Mouse (Mus musculus): ENCODE data around the gene Olfr522. TPM values are rescaled to one million over a fixed set of nuclear protein-coding genes. Genes with fewer than 3 reads are reported as not detected.

Gene Olfr522
- total RNA-seq, 2 experiments from 2014 or later: not detected

DNA sequence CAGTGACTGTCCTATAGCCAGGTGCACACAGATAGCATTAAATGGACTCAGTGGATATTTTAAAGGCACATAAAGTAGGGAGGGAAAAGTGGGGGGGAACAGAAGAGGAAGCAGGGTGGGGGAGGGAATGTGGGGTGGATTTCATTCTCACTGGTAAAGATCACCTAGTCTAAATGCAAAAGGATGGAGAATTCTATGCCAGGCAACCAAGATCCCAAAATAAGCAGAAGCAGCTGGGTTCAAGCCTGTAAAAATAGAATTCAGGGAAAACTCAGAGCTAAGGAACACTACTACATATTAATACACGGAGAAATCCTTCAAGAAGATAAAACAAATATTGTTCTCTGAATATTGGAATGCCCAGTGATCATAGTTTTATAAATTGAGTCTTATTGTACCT is 3.4 kb upstream of the Olfr522 start:
- ATAC-seq (ENCODE audit: poor library complexity, severe bottlenecking): no peak

DNA sequence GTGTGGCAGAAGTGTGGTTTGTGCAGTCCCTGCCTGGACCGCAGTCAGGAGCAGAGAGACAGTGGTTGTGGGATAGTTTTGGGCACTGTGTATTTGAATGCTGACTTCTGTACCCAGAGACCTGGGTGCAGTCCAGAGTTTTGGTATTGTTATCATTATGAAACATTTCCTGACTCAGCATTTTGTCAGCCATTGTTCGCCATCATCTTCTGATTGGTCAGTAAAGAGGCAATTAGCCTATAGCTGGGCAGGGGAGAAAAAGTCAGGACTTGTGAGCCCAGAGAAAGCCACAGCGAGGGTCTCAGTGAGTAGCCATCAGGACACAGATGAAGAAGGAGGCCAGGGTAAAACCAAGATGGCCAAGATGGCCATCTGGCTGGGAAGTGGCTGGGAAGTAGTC is 4.2 kb downstream of the Olfr522 start:
- no peak for ATAC-seq (ENCODE audit: poor library complexity, severe bottlenecking)

DNA sequence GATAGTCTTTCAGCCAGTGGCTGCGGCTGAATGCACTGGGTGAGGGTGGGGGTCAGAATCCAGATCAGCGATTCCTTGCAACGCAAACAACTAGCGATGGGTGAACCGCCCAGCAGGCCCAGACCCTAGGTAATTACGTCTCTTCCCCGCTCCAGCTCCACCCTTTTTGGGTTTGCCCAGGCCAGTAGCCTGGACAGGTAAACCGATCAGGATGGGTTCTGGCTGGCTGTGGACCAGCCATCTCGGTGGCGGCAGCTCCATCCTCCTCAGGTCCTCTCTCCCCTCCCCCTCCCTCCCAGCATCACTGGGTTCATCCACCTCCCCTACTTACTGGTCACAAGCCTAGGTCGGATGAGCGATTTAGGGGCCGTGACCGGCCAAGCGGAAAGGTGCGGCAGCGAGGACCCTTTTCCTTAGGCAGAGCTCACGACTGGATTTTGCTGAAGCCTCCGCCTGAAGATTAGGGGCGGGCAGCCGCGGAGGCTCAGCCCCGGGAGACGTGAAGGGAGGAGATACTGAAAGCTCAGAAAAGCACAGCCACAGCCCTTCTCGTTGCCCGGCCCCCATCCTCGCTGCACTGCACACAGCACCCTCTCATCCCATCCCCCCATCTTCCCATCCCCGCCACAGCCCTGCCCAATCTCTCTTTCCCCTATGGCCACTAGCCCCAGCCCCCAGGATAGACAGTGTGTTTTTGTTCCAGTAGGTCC is 10.2 kb downstream of the Olfr522 start, which contains the start of gene Sprn:
TSS of gene Sprn (minus strand) at position 660 of the 710 bp plus-strand sequence.
- ATAC-seq (ENCODE audit: poor library complexity, severe bottlenecking): no peak

DNA sequence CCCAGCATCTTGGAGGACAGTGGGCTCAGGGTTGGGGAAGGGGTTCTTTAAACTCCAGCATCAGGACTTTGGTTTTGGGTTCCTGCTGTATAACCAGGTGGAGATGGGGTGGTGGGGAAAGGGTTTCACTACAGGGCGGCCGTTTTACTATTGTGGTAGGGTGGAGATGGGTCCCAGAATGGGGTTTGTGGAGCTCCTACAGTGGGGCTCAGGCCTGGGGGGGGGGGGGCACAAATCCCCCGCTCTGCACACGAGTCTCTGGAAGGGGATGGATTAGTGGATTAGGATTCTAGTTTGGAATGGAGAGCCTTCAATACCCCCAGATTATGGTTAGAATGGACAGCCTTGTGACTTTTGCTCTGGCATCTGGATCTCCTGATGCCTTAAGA is 10.7 kb downstream of the Olfr522 start:
- no peak for ATAC-seq (ENCODE audit: poor library complexity, severe bottlenecking)

DNA sequence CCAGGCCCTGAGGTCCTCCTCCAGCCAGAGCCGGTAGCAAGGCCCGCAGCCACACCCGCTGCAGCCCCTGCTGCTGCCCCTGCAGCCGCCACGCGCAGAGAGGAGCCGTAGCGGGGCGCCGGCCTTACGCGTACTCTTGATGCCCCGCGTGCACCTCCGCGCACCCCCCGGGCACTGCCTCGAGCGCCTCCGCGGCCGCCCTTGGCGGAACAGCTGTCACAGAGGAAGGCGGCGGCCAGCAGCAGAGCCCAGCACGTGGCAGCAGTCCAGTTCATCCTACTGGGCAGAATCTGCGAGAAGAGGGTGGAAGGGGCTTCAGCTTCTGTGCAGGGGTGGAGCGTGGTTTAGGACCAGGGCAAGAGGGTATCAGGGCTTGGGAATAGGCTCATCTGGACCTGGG is 11.2 kb downstream of the Olfr522 start:
- ATAC-seq (ENCODE audit: poor library complexity, severe bottlenecking): no peak

DNA sequence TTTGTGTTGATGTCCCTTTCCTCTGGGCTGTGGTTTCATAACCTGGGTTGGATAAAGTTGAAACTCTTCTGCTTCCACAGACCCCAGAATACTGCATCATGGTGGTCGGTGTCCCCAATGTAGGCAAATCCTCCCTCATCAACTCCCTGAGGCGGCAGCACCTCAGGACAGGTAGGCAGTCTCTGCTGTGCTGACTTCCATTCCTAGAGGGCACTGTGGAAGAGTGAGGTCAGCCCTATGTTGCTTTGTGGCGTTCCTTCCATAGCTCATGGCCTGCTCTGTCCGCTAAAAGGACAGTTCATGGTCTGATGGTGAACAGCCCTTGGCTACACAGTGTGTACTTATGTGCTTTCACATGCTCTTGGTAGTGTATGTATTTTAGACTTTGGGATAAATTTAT is 20.0 kb downstream of the Olfr522 start:
- ATAC-seq (ENCODE audit: poor library complexity, severe bottlenecking): no peak

DNA sequence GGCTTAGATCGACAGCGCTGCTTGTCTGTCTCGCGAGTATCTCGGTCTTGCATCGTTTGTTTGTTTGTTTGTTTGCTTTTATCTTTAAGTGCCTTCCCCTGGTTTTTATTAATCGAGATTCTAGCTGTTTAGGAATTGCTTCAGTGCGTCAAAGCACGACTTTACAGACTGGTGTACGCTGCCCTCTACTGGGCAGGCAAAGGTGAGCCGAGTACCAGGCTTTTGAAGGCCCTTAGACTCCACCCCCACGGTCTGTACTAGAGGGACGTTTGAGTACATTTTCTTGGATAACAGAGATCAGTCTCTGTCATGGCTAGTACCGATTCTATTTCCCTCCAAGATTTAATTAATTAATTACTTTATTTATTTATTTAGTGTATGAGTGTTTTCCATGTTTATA is 23.2 kb downstream of the Olfr522 start:
- ATAC-seq (ENCODE audit: poor library complexity, severe bottlenecking): peak; percentile 73

DNA sequence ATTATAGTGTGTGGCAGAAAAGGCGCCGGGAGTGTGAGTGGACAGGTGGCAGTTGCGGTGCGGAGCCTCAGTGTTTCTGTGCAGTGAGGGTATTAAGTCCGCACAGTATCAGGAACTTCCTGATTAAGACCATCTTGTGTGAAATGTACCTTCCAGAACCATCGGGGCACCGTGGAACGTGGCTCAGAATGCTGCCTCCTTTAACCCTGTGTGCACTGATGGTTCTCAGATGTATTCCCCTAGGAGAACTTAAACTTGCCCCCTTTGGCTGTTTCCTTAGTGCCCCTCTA is 26.6 kb downstream of the Olfr522 start:
- ATAC-seq (ENCODE audit: poor library complexity, severe bottlenecking): no peak

DNA sequence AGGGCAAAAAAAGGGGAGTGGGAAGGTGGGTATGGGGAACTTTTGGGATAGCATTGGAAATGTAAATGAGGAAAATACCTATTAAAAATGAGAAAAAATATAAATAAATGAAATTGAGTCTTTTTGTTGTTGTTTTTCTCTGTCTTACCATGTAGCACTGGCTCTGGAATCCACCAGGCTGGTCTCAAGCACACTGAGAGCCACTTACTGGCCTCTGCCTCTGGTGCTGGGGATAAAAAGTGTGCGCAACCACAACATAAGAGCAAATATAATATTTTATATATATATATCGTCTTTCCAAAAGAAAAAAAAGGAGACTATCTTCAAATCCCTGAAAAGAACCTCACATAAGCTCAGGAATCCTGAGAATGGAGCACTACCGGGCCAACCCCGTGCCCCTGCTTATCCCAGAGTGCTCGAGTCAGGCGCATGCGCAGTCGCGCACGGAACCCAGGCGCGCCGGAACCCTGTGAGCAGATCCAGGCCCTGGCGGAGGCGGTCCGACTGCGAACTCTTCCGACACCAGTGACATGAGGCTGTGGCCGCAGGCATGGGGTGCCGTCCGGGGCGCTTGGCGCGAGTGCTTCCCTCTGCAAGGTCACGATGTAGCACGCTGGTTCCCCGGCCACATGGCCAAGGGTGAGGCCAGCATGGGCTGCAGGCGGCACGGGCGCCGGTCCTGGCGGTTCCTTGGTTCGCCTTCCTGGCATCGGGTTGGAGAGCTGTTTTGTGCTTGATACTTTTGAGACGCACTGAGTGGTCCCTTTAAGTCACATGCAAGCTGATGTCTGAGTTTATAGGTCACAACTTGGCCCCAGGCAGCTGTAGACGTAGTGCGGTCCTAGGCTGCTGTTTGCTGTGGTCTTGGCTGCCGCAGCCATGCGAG is 27.2 kb downstream of the Olfr522 start, which contains the start of gene Mtg1:
TSS of gene Mtg1 (plus strand) at position 430 of the 886 bp plus-strand sequence.
- ATAC-seq (ENCODE audit: poor library complexity, severe bottlenecking): peak; percentile 80

DNA sequence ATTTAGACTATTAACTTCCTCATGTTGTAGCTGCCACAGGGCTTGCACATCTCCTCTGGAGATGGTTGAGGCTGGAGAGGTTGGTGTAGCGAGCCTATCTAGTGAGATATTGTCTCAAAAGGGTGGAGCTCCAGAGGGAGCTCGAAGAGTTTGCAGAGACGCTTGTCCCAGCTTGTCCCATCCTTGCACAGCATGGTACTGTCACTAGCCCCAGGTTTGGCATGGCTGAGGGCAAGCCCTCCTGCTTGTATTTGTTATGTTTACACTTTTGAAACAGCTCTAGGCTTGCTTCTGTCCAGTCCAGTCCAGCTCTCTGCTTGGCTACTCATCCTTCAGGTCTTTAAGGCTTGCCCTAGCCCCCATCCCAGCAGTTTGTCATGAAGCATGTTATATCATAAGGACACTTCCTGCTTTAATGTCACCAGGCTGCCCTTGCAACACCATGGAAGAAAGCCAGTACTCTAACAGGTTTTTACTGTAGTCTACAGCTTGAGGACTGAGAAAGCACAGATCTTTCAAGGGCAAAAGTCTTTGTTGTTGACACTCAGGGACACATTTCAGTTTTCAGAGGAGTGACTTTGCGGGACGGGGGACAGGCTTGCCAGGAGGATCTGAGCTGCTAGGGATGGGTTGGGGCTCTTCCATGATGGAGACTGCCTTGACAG is 29.3 kb downstream of the Olfr522 start:
- peak; percentile 25 for ATAC-seq (ENCODE audit: poor library complexity, severe bottlenecking)

DNA sequence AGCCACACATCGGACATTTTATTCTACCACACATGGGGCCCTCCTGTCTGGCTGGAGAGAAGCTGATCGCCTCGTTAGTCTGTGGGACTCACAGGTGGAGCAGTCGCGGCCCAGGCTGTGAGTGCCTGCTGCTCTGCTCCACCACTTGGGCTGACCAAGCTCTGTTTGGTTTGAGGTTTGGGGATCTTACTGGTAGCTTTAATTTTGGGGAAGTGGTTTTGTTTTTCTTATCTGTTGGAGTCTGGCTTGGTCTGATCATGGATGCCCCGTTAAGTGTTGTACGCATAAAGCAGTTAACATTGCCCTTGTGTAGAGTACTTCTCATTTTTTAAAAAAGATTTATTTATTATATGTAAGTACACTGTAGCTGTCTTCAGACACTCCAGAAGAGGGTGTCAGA is 30.5 kb downstream of the Olfr522 start:
- ATAC-seq (ENCODE audit: poor library complexity, severe bottlenecking): peak; percentile 36

DNA sequence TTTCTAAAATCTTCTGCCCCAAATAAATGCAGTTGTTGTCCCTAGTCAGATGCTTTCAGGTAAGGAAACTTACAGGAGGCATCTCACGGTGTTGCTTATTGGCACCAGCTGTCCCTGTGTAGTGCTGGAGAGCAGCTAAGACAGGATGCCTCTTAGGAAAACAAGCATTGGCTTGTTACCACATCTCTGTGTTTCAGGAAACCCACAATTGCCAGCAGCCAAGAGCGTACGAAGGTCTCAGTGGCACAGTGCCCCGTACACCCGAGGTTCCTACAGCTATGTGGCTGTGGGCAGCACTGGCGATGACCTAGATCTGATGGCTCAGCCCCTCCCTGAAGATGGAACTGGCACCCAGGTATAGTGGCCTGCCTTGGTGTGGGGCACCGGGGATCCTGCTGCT is 32.4 kb downstream of the Olfr522 start:
- ATAC-seq (ENCODE audit: poor library complexity, severe bottlenecking): peak; percentile 49

DNA sequence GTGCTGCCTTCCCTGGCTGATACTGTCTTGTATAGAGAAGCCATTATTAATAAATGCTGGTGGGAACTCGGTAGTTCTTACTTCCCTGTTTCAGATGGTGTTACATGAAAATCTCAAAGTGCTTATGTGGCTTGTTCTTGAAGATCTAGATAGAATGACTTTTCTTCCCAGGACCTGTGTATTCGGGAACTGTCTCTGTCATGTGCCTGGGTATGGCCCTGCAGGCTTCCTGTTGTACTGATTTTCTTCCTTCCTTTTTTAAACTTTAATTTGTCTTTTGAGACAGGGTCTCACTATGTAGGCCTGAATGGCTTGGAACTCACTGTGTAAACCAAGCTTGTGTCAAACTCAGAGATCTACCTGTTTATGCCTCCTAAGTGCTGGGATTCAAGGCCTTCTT is 36.7 kb downstream of the Olfr522 start:
- no peak for ATAC-seq (ENCODE audit: poor library complexity, severe bottlenecking)

DNA sequence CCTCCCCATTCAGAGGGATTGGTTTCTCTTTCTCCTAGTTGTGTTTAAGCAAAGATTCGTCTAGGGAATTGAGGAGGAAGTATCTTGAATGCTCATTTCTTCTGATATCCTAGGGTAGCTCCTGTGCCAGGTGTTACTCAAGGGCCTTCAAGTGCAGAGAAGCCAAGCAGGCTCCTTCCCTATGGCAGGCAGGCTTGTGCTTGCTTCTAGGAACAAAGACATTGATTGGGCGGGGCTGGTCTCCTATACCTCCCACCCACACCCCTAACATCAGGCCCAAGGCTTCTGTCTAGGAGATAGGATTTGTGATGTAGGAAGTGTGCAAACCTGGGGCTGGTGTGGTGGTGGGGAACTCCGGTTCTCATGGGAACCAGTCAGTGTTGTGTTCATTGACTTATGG is 37.6 kb downstream of the Olfr522 start:
- ATAC-seq (ENCODE audit: poor library complexity, severe bottlenecking): no peak

DNA sequence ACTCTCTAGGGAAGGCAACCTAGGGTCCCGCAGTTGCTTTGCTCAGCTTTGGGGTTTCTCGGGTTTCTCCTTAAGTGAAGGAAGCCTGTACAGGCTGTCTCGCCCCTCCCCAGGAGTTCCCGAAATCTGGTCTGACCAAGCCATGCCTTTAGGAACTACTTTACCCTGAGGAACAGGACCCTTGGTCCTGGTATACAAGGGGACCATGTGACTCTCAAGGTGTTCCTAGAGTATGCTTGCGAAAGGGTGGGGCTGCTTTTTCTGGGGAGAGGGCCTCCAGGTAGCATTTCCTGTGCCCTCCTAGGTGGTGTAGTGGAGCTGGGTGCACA is 38.6 kb downstream of the Olfr522 start:
- ATAC-seq (ENCODE audit: poor library complexity, severe bottlenecking): peak; percentile 9; the same call in 1 of the 2 replicates

DNA sequence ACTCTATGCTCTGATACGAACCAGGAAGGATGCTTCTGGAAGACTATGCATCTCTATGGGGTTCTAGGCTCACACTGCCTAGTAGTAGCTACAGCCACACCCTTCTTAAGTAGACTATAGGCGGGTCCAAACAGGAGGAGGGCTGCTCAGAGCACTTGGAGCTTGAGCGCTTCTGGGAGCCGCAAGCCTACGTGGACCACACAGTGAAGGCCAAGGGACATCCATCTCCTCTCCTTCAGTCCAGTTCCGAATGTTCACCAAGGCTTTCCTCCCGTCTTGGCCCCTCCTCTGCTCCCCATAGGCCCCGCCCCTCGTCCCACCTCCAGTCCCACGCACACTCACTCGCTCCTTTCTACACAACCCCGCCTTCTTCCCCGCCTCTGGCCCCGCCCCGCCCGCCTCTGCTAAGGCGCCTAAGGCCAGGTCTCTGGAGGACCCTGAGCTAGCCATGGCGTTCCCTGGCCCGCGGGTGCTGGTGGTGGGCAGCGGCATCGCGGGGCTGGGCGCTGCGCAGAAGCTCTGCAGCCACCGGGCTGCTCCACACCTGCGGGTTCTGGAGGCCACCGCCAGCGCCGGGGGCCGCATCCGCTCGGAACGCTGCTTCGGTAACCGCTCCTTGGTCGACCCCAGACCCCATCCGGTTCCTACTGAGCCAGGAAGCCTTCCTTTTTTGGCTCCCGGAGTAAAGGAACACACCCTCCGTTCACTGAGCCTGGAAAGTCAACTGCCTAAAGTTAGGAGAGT is 39.1 kb downstream of the Olfr522 start:
- ATAC-seq (ENCODE audit: poor library complexity, severe bottlenecking): peak; percentile 94

DNA sequence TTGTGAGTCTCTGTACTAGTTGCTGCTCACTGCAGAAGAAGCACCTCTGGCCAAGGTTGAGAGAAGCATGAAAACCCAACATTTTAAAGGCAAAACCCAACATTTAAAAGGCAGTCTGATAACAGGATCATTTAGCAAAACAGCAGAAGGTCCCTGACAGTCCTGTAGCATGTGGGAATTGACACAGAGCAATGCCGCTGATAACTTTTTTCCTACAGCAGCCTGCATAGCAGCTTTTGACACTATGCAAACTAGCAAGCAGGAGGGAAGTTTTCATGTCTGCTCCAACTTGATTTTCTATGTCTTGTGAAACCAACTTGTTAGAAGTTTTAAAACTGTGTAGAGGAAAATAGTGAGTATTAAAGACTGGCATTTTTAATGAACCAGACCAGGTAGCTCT is 40.2 kb downstream of the Olfr522 start:
- ATAC-seq (ENCODE audit: poor library complexity, severe bottlenecking): no peak

DNA sequence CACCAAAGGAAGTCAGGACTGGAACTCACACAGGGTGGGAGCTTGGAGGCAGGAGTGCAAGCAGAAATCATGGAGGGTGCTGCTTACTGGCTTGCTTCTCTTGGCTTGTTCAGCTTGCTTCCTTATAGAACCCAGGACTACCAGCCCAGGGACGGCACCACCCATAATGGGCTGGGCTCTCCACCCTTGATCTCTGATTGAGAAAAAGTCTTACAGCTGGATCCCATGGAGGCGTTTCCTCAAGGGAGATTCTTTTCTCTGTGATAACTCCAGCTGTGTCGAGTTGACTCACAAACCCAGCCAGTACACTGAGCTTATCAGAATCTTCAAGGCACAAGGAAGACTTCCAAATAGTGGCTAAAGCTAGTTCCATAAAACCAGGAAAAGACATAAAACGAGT is 41.8 kb downstream of the Olfr522 start:
- ATAC-seq (ENCODE audit: poor library complexity, severe bottlenecking): no peak

DNA sequence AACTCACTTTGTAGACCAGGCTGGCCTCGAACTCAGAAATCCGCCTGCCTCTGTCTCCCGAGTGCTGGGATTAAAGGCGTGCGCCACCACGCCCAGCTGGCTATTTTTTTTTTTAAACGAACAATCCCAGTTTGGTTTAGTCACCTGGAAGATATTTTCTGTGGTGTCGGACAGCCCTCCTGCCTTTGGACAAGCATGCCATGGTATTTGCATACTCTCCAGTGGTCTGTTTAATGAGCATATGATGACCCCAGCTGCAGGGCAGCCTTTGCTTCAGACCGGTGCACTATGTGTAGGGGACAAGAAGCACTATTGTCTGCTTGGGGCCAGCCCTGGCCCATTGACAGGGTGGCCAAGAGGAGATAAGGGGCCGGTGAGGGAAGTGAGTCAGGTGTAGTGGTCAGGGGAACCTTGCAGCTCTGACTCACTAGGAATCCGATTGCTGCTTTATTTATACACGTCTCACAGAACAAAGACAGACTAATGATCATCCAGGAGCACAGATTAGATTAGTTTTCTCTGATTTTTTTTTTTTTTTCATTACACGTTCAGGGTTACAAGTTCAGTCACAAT is 43.1 kb downstream of the Olfr522 start:
- ATAC-seq (ENCODE audit: poor library complexity, severe bottlenecking): no peak

DNA sequence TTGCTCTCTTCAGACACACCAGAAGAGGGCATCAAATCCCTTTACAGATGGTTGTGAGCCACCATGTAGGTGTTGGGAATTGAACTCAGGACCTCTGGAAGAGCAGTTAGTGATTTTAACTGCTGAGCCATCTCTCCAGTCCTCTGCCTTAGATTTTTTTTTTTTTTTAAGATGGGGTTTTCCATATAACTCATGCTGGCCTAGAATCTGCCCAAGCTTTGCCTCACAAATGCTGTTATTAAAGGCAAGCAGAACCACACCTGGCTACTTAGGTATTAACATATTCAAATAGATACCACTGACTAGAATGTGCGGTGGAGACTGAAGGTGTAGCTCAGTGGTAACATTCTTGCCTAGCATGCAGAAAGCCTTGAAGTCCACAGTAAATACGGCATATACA is 44.1 kb downstream of the Olfr522 start:
- ATAC-seq (ENCODE audit: poor library complexity, severe bottlenecking): no peak

Measured in megakaryocyte, adult 5-6 weeks (primary cell).